ENCODE assay signal across 8 mouse cellular contexts in the genomic region with DNA sequence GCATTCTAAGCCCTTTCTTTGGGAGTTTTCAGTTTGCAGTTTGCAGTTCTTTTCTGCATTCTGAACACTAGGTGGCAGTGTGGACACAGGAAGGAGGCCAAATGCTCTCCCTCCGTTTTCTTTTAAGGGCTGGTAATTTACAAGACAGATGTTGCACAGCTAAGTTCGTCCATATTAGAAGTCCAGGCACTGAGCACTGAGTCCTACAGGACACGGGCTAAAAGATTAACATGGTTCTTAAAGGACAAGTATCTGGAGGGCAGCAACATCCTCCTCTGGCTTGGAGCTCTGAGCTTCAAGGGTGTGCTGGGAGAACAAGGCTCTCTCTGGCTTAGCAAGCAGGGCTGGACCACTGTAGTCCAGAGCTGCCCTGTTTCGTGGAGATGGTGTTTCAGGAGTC.
A peak's percentile ranks its signal among the peaks of the same experiment; 100 is the strongest.
DNase-seq lines count a peak whose midpoint lies in the region; ATAC-seq and TF ChIP-seq lines count a peak whose summit lies in the region.
"Had no signal": no experiment of that assay in that cellular context is flagged by ENCODE, and none has a peak within 500 bp of the region (broad histone marks: within the 10 kb centered on the region; RNA-seq: fewer than 3 reads in every experiment).

No protein-coding gene starts in this region.

- no peak for ATAC-seq in liver, postnatal 0 days
- ATAC-seq in neural tube, embryonic 14.5 days (ENCODE audit: low read depth) = peak; percentile 62; the same call in 1 of the 2 replicates

- intact Hi-C loops in gastrocnemius, adult 2 months (cut with DNase I) = loop anchor here (1.0 to 10.0 kb wide), 3 partner anchors 278 to 1042 kb away; partner anchors contain the start of gene Kctd12

- no peak overlapping the region for H3K9ac ChIP-seq in liver, postnatal 0 days (replicated peaks)
- no peak overlapping the region for H3K9ac ChIP-seq in neural tube, embryonic 14.5 days (replicated peaks; ENCODE audit: low read depth, low read length)
- H3K9ac ChIP-seq: liver, embryonic 15.5 days had no signal

- peak overlapping the region; percentile 57; the same call in 1 of the 2 replicates for H3K27ac ChIP-seq in gastrocnemius, adult 2 months
- no peak overlapping the region for H3K27ac ChIP-seq in liver, postnatal 0 days (ENCODE audit: low read depth)
- H3K27ac ChIP-seq in neural tube, embryonic 14.5 days (ENCODE audit: low read depth, low read length) = no peak overlapping the region
- H3K27ac ChIP-seq: liver, embryonic 15.5 days had no signal

- 10% methylated on average over 4 of the region's 4 CpGs for WGBS in liver, postnatal 0 days (ENCODE audit: insufficient replicate concordance)
- whole genome bisulfite sequencing in neural tube, embryonic 14.5 days = 6% methylated on average over 4 of the region's 4 CpGs

- DNase-seq in 3134 (ENCODE audit: extremely low read depth, insufficient read length, low spot score) = peak; percentile 28
- peak; percentile 42 to 43 for DNase-seq in B cell, adult 2 months
- DNase-seq in c-Kit-positive CD71-positive TER-119-positive erythroid progenitor cells, embryonic 14.5 days (ENCODE audit: low spot score) = peak; percentile 21
- DNase-seq in gastrocnemius, adult 2 months = peak; percentile 38
- peak; percentile 63 for DNase-seq in induced T-regulatory cell, adult 2 months (ENCODE audit: low read depth)
- DNase-seq in liver, postnatal 0 days = no peak

- no peaks in the 10 kb centered on the region for H3K36me3 ChIP-seq in liver, postnatal 0 days (replicated peaks; ENCODE audit: insufficient read depth, low read length)
- H3K36me3 ChIP-seq in neural tube, embryonic 14.5 days (ENCODE audit: control insufficient read depth, insufficient read depth, low read length) = no peaks in the 10 kb centered on the region
- H3K36me3 ChIP-seq: liver, embryonic 15.5 days had no signal

- H3K4me1 ChIP-seq in liver, postnatal 0 days (ENCODE audit: insufficient read depth) = no peaks in the 10 kb centered on the region
- no peaks in the 10 kb centered on the region for H3K4me1 ChIP-seq in neural tube, embryonic 14.5 days (ENCODE audit: control insufficient read depth, insufficient read depth, low read length)
- H3K4me1 ChIP-seq: liver, embryonic 15.5 days had no signal

- no peak for TF ChIP-seq EP300 in liver, postnatal 0 days (IDR thresholded peaks at IDR 0.05; ENCODE audit: low read depth)

- H3K4me3 ChIP-seq in gastrocnemius, adult 2 months = peak overlapping the region; percentile 42
- H3K4me3 ChIP-seq in liver, postnatal 0 days (ENCODE audit: low read depth, low read length) = no peak overlapping the region
- no peak overlapping the region for H3K4me3 ChIP-seq in neural tube, embryonic 14.5 days (ENCODE audit: low read depth, low read length)
- H3K4me3 ChIP-seq: liver, embryonic 15.5 days had no signal

- TF ChIP-seq CTCF in gastrocnemius, adult 2 months (IDR thresholded peaks at IDR 0.05) = peak; percentile 92
- peak; percentile 81 for TF ChIP-seq CTCF in liver, postnatal 0 days (IDR thresholded peaks at IDR 0.05; ENCODE audit: low read depth)

- H3K9me3 ChIP-seq in liver, postnatal 0 days (ENCODE audit: low read length) = no peaks in the 10 kb centered on the region
- no peaks in the 10 kb centered on the region for H3K9me3 ChIP-seq in neural tube, embryonic 14.5 days (ENCODE audit: control insufficient read depth, low read length)
- H3K9me3 ChIP-seq: liver, embryonic 15.5 days had no signal

- H3K4me2 ChIP-seq in liver, postnatal 0 days (ENCODE audit: low read depth, low read length) = no peak overlapping the region
- peak overlapping the region; percentile 21; the same call in 1 of the 2 replicates for H3K4me2 ChIP-seq in neural tube, embryonic 14.5 days (ENCODE audit: low read depth, low read length)
- H3K4me2 ChIP-seq: liver, embryonic 15.5 days had no signal

- no peaks in the 10 kb centered on the region for H3K27me3 ChIP-seq in liver, postnatal 0 days (ENCODE audit: insufficient read depth, low read length)
- no peaks in the 10 kb centered on the region for H3K27me3 ChIP-seq in neural tube, embryonic 14.5 days (ENCODE audit: control insufficient read depth, insufficient read depth, low read length)
- H3K27me3 ChIP-seq: liver, embryonic 15.5 days had no signal
